Mouse (Mus musculus) liver, embryonic 12.5 days (tissue): Measurements from ENCODE around the gene Capns1. TPM values are rescaled to one million over a fixed set of nuclear protein-coding genes. Genes with fewer than 3 reads are reported as not detected.
A peak's percentile ranks its signal among the peaks of the same experiment; 100 is the strongest.
"Not testable (repeated sequence)": the region's sequence is repeated elsewhere in the genome, so short reads cannot be mapped to it uniquely, and the experiment has no call there.

Experiments used
- ATAC-seq: fragments of 200-750 bp; cut with Nextera tagmentation; 2 replicates; pipeline ENCODE4 v1.8.0; 2017; ENCODE audit warnings: moderate number of reproducible peaks, mild to moderate bottlenecking, moderate library complexity
- H3K27ac ChIP-seq: fragments of 300-500 bp; sonication (generic); 2 replicates; pipeline ENCODE4 v1.5.1; 2016; ENCODE audit warnings: mild to moderate bottlenecking
- H3K27me3 ChIP-seq: fragments of 300-500 bp; sonication (generic); replicated peaks from 2 replicates; pipeline ENCODE4 v1.6.1; 2016; ENCODE audit warnings: mild to moderate bottlenecking, moderate library complexity
- H3K36me3 ChIP-seq: fragments of 300-500 bp; sonication (generic); 2 replicates; pipeline ENCODE4 v1.6.1; 2016; ENCODE audit warnings: mild to moderate bottlenecking, moderate library complexity
- H3K4me1 ChIP-seq: fragments of 300-500 bp; sonication (generic); 2 replicates; pipeline ENCODE4 v1.6.1; 2016
- H3K4me2 ChIP-seq: fragments of 300-500 bp; sonication (generic); 2 replicates; pipeline ENCODE4 v1.6.1; 2016; ENCODE audit warnings: mild to moderate bottlenecking, moderate library complexity
- H3K4me3 ChIP-seq: fragments of 300-500 bp; sonication (generic); 2 replicates; pipeline ENCODE4 v1.5.1; 2016; ENCODE audit warnings: mild to moderate bottlenecking, moderate library complexity
- H3K9ac ChIP-seq: fragments of 300-500 bp; sonication (generic); 2 replicates; pipeline ENCODE4 v1.6.1; 2016; ENCODE audit warnings: mild to moderate bottlenecking, moderate library complexity
- H3K9me3 ChIP-seq: fragments of 300-500 bp; sonication (generic); replicated peaks from 2 replicates; pipeline ENCODE4 v1.6.1; 2016; ENCODE audit warnings: mild to moderate bottlenecking, moderate library complexity
- WGBS: fragments of 180-500 bp; shearing (Covaris S2); methylation state at CpG from one replicate; pipeline ENCODE4 v1.1.7; 2016; ENCODE audit not compliant: insufficient replicate concordance; 5-methylcytosine and 5-hydroxymethylcytosine counted together
- polyA plus RNA-seq: library from polyadenylated mRNA; unstranded; fragments of >200 nt; fragmentation: Nextera tagmentation; extraction: Ambion mirVana; gene quantifications from 2 replicates; pipeline ENCODE4 v1.2.1, GENCODE M21; 2016

Capns1 gene
- polyA plus RNA-seq, 1 experiment from 2014 or later, result 49.2 TPM

- no peak for ATAC-seq
- H3K36me3 ChIP-seq, result peaks cover 77% of the 10 kb centered on the region
- WGBS, result 77% methylated on average over 12 of the region's 12 CpGs
- peaks cover 28% of the 10 kb centered on the region for H3K4me1 ChIP-seq
- H3K27me3 ChIP-seq, result no peaks in the 10 kb centered on the region
- H3K9ac ChIP-seq, result no peak overlapping the region
- H3K4me3 ChIP-seq, result no peak overlapping the region
- no peak overlapping the region for H3K27ac ChIP-seq
- no peak overlapping the region for H3K4me2 ChIP-seq
- H3K9me3 ChIP-seq, result no peaks in the 10 kb centered on the region
Measured at GRCm38 (mm10) chr7:30188344-30189115, 10.1 kb downstream of the Capns1 start.

- Histone ChIP-seq H3K9me3 (no peaks in the 10 kb centered on the region), H3K27me3 (no peaks in the 10 kb centered on the region), H3K9ac (no peak overlapping the region), H3K27ac (peak overlapping the region; percentile 45; the same call in 1 of the 2 replicates), H3K4me3 (no peak overlapping the region), H3K36me3 (peaks cover 43% of the 10 kb centered on the region), H3K4me2 (peak overlapping the region; percentile 74), H3K4me1 (peaks cover 19% of the 10 kb centered on the region)
- no peak for ATAC-seq
- 69% methylated on average over 13 of the region's 13 CpGs for WGBS
Measured at GRCm38 (mm10) chr7:30184641-30185348, 13.8 kb downstream of the Capns1 start.

DNA sequence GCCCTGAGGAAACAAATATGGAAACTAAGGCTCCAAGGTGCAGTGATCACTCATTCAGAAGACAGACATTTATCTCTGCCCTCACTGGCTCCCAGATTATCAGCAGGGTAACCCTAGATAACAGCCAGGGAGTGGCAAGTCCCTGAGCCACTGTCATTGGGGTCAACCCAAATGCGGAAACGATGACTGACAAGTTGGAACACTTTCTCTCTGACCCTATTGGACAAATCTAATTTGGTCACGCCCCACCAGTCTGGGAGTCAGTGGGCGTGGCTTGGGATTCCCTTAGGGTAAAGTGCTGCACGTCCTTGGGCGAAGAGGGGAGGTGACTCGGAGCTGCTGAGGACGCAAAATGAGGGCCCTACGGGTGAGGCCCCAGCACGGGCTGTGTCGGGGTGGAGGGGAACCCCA, 14.7 kb downstream of the Capns1 start, which contains the start of gene Cox7a1:
Cox7a1 (plus strand) TSS at position 266 of the 411 bp plus-strand sequence.
- Histone ChIP-seq H3K36me3 (peaks cover 35% of the 10 kb centered on the region), H3K4me3 (peak within 1 kb of the TSS; percentile 39), H3K9ac (peak within 1 kb of the TSS; percentile 57), H3K27ac (peak within 1 kb of the TSS; percentile 45; the same call in 1 of the 2 replicates), H3K27me3 (no peaks in the 10 kb centered on the region), H3K4me2 (peak within 1 kb of the TSS; percentile 74), H3K9me3 (no peaks in the 10 kb centered on the region), H3K4me1 (peaks cover 19% of the 10 kb centered on the region)
- ATAC-seq, result peak; percentile 90
- WGBS, result under 1% methylated on average over 11 of the region's 11 CpGs

DNA sequence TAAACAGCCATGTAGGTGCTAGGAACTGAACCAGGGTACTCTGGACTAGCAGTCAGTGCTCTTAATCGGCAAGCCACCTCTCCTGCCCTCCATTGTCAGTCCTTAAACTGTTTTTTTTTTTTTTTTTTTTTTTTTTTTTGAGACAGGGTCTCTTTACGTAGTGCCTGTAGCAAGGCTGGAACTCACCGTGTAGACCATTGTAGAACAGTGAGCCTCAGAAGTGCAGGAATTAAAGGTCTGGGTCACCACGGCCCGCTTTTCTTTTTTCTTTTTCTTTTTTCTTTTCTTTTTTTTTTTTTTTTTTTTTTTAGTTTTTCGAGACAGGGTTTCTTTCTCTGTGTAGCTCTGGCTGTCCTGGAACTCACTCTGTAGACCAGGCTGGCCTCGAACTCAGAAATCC, 15.4 kb downstream of the Capns1 start:
- not testable (repeated sequence) for H3K4me3 ChIP-seq, H3K27ac ChIP-seq, H3K9ac ChIP-seq, H3K9me3 ChIP-seq, ATAC-seq, H3K27me3 ChIP-seq
- Histone ChIP-seq H3K36me3 (peaks cover 33% of the 10 kb centered on the region), H3K4me1 (peaks cover 19% of the 10 kb centered on the region), H3K4me2 (peak overlapping the region; percentile 74)
- whole genome bisulfite sequencing, result 58% methylated on average over 7 of the region's 7 CpGs

- ATAC-seq, H3K9me3 ChIP-seq, H3K27ac ChIP-seq, H3K4me2 ChIP-seq, H3K9ac ChIP-seq, H3K27me3 ChIP-seq, H3K4me3 ChIP-seq: not testable (repeated sequence)
- H3K4me1 ChIP-seq, result peaks cover 19% of the 10 kb centered on the region
- WGBS, result 87% methylated on average over 10 of the region's 10 CpGs
- H3K36me3 ChIP-seq, result peaks cover 28% of the 10 kb centered on the region
Measured at GRCm38 (mm10) chr7:30181929-30182328, 16.7 kb downstream of the Capns1 start.

DNA sequence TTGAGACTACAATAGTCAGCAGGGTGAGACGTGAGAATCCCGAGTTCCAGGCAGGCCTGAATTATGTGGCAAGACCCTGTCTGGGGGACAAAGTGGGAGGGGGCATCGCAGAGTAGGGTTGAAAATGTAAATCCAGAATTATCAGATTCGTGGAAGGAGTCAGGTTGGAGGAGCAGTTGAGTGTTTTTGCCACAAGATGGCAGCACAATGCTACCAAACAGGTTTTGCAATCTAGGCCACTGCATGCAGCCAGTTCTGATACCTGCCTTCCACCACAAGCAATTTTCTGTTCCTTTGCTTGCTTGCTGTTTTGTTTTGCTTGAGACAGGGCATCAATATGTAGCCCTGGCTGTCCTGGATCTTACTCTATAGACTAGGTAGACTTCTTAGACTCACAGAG, 17.3 kb downstream of the Capns1 start:
- Histone ChIP-seq H3K4me1 (peaks cover 19% of the 10 kb centered on the region), H3K27me3 (no peaks in the 10 kb centered on the region), H3K27ac (no peak overlapping the region), H3K36me3 (peaks cover 25% of the 10 kb centered on the region), H3K4me2 (no peak overlapping the region), H3K4me3 (no peak overlapping the region), H3K9ac (no peak overlapping the region), H3K9me3 (no peaks in the 10 kb centered on the region)
- ATAC-seq, result no peak
- WGBS, result 0% methylated on average over 4 of the region's 4 CpGs

DNA sequence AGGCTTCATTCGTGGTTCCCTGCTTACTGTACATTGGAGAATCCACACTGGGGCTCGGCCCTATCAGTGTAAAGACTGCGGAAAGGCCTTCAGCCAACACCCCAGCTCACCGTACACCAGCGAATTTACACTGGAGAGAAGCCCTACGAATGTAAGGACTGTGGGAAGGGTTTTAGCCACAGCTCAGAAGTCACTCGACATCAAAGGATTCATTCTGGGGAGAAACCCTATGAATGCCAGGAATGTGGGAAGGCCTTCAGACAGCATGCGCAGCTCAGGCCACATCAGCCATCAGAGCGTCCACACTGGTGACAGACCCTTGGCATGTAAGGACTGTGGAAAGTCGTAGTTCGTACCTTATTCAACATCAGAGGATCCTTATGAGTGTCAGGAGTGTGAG, 20.4 kb downstream of the Capns1 start:
- 81% methylated on average over 11 of the region's 11 CpGs for WGBS
- ATAC-seq, result no peak
- Histone ChIP-seq H3K4me1 (no peaks in the 10 kb centered on the region; the same call in 1 of the 2 replicates), H3K36me3 (peaks cover 18% of the 10 kb centered on the region), H3K4me3 (no peak overlapping the region), H3K4me2 (no peak overlapping the region), H3K27ac (no peak overlapping the region), H3K9me3 (no peaks in the 10 kb centered on the region), H3K9ac (no peak overlapping the region), H3K27me3 (no peaks in the 10 kb centered on the region)

DNA sequence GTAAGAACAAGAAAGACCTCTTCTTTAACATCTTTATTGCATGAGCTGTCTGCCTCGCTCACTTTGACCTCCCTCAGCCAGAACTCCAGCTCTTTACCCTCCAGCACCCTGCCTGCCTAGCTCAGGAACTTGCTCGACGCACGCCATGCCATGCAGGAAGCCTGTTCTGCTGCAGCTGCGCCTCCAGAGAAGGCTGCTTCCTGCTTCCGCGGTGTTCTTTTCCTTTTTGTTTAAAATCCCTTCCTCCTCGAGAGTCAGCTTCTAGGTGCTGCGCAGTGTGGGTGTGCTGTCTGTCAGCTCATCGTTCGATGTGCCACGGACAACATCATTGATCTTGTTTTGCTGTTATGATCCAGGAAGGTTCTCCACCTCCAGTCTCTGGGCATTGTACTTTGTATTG, 22.1 kb downstream of the Capns1 start:
- H3K9ac ChIP-seq, result no peak overlapping the region
- ATAC-seq, result peak; percentile 20; the same call in 1 of the 2 replicates
- H3K27ac ChIP-seq, result no peak overlapping the region
- peaks cover 18% of the 10 kb centered on the region for H3K36me3 ChIP-seq
- H3K4me1 ChIP-seq, result no peaks in the 10 kb centered on the region
- no peaks in the 10 kb centered on the region for H3K27me3 ChIP-seq
- H3K9me3 ChIP-seq, result no peaks in the 10 kb centered on the region
- H3K4me3 ChIP-seq, result no peak overlapping the region
- WGBS, result 60% methylated on average over 12 of the region's 12 CpGs
- H3K4me2 ChIP-seq, result no peak overlapping the region

DNA sequence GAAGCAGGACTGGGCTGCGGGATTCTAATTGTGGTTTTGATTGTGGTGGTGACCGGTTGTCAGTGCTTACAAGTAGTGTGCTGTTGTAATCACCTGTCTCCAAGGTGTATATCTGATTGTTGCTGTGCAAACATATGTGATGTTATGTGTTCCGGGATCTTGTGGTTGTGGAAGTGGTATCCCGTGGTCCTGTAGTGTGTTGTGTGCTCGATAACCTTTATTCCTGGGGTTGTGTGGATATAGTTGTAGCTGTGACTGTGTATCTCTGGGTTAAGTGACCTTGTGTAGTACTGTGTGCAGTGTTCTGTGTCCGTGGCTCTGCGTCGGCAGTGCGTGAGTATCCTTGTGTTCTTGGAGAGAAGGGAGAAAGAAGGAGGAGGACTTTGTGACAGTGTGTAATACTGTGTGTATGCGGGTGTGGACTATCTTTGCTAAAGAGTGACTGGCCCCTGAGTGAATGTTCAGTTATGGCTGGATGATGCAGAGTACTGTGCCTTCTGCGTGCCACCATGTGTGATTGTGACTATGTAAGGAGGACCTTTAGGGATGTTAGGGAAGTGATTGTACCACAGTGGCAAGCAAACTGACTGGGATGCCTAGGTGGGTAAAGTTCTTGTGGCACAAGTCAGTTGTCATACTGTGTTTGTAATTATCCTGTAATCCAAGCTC, 28.2 kb downstream of the Capns1 start:
- H3K27ac ChIP-seq, result peak overlapping the region; percentile 62
- peak; percentile 27; the same call in 1 of the 2 replicates for ATAC-seq

DNA sequence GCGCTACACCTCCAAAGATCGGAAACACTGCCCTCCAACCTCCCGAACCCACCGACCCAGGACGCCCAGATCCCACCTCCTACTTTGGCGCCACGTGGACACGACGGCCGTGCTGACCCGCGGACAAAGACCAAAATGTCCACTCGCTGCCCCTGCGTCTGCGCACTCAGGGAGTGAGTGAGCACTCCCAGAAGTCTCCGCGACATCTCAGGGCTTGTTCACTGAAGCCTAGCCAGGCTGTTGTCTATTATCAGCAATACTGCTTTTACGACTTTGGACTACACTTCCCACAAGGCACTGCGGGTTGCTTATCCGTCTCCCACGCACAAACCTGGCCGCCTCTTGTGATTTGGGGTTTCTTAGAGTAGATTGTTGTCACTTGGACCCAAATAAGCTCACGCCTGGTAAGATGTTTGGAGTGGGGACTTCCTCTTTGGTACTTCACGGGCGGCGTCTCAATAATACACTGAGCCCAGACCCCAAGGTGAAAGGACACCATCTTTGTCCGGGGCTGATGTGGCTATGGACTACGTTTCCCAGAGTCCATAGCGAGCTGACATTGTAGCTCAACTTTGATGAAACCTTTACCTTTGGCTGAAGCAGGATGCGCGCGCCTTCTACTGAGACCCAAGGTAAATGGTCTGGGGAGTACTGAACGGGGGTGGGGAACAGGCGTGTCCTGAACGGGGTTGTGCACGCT, 28.9 kb downstream of the Capns1 start, which contains the start of gene Zfp146:
Zfp146 (minus strand) TSS at position 168 of the 700 bp plus-strand sequence.
- Histone ChIP-seq H3K4me1 (peaks cover 19% of the 10 kb centered on the region), H3K4me3 (peak within 1 kb of the TSS; percentile 80), H3K27ac (peak within 1 kb of the TSS; percentile 82), H3K27me3 (no peaks in the 10 kb centered on the region), H3K4me2 (peak within 1 kb of the TSS; percentile 75), H3K36me3 (peaks cover 32% of the 10 kb centered on the region), H3K9me3 (peaks cover 14% of the 10 kb centered on the region; the same call in 1 of the 2 replicates), H3K9ac (peak within 1 kb of the TSS; percentile 85)
- peak; percentile 98 for ATAC-seq
- under 1% methylated on average over 36 of the region's 36 CpGs for WGBS

More for the DNA sequence above, 28.2 kb downstream of the Capns1 start:
- peak overlapping the region; percentile 85 for H3K9ac ChIP-seq
- H3K4me2 ChIP-seq, result peak overlapping the region; percentile 75
- 22% methylated on average over 11 of the region's 11 CpGs for WGBS
- peaks cover 19% of the 10 kb centered on the region for H3K4me1 ChIP-seq
- H3K36me3 ChIP-seq, result peaks cover 25% of the 10 kb centered on the region
- peaks cover 7% of the 10 kb centered on the region; the same call in 1 of the 2 replicates for H3K9me3 ChIP-seq
- H3K27me3 ChIP-seq, result no peaks in the 10 kb centered on the region
- H3K4me3 ChIP-seq, result peak overlapping the region; percentile 80

- WGBS, result 3% methylated on average over 21 of the region's 21 CpGs
- peak overlapping the region; percentile 80 for H3K4me3 ChIP-seq
- no peaks in the 10 kb centered on the region for H3K27me3 ChIP-seq
- peak; percentile 13 for ATAC-seq
- H3K9ac ChIP-seq, result peak overlapping the region; percentile 85
- H3K36me3 ChIP-seq, result peaks cover 37% of the 10 kb centered on the region
- peaks cover 18% of the 10 kb centered on the region; the same call in 1 of the 2 replicates for H3K9me3 ChIP-seq
- peaks cover 19% of the 10 kb centered on the region for H3K4me1 ChIP-seq
- H3K27ac ChIP-seq, result peak overlapping the region; percentile 82
- peak overlapping the region; percentile 75 for H3K4me2 ChIP-seq
Measured at GRCm38 (mm10) chr7:30168914-30169582, 29.6 kb downstream of the Capns1 start.
